ENCODE assay signal across 8 mouse cellular contexts in the genomic region with DNA sequence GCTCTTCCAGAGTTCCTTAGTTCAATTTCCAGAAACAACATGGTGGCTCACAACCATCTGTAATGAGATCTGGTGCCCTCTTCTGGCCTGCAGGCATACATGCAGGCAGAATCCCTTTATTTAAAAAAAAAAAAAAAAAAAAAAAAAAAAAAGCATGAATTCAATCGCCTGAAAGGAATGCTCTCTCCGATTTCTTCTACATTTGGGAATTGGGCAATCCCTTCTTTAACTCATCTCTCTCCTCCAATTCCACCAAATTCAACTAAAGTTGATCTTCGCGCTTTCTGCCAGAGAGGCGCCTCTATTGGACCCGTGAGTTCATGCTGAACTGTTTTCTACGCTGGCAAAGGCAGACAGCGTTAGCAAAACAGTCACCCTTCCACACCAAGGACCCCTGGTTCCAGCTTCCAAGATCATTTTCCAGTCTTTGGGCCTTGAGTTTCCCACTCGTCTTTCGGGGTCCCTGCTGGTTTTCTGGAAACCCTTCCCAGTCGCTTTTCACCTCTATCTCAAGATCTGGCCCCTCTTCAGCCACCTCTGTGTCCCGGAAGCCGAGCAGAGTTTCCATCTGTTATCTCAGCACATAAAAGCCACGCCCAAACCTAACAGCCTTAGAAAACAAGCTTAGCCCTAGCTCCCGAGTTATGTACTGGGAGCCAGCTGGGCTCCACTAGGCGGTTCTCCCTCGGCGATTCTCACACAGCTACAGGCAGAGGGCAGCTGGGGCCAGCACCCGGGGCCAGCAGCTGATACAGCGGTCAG. TPM values are rescaled to one million over a fixed set of nuclear protein-coding genes. Genes with fewer than 3 reads are reported as not detected.
DNase-seq lines count a peak whose midpoint lies in the region; ATAC-seq lines count a peak whose summit lies in the region.

No protein-coding gene starts in this region.

- peak overlapping the region; percentile 61 for H3K27ac ChIP-seq in stomach, embryonic 14.5 days (ENCODE audit: low read length)

- H3K4me3 ChIP-seq in erythroblast, embryonic 14.5 days (replicated peaks) = peak overlapping the region; percentile 66
- peak overlapping the region; percentile 28 for H3K4me3 ChIP-seq in stomach, embryonic 14.5 days (ENCODE audit: low read depth, low read length)

- DNase-seq in urinary bladder, postnatal 25 days (ENCODE audit: low spot score) = peak; percentile 8
- no peak for DNase-seq in urinary bladder, postnatal 4 days (ENCODE audit: low spot score in 2 of 2)
- DNase-seq in heart, postnatal 10 days = peak; percentile 72 to 73
- peak; percentile 51 to 63 for DNase-seq in kidney, postnatal 36 days
- no peak for DNase-seq in frontal cortex, postnatal 10 days (ENCODE audit: low spot score in 2 of 2)

- 13% methylated on average over 20 of the region's 20 CpGs for WGBS in stomach, embryonic 14.5 days

- peak; percentile 91 for ATAC-seq in megakaryocyte-erythroid progenitor cell, adult 5-6 weeks (replicated peaks; ENCODE audit: low FRiP score, low TSS enrichment, poor library complexity, severe bottlenecking)
- ATAC-seq in stomach, embryonic 14.5 days (ENCODE audit: insufficient number of reproducible peaks, insufficient read depth, low FRiP score, low read depth) = peak; percentile 50; the same call in 1 of the 2 replicates

- H3K4me1 ChIP-seq in erythroblast, embryonic 14.5 days (ENCODE audit: control insufficient read depth) = peaks cover 41% of the 10 kb centered on the region
- H3K4me1 ChIP-seq in stomach, embryonic 14.5 days (ENCODE audit: control insufficient read depth, insufficient read depth, low read length) = peaks cover 9% of the 10 kb centered on the region; the same call in 1 of the 2 replicates

- intact Hi-C loops in heart, postnatal 10 days (cut with DNase I) = loop anchor here (1.0 to 10.0 kb wide), 5 partner anchors 84 to 786 kb away; a partner anchor contains a TSS

- H3K27me3 ChIP-seq in erythroblast, embryonic 14.5 days (ENCODE audit: control insufficient read depth) = no peaks in the 10 kb centered on the region
- H3K27me3 ChIP-seq in stomach, embryonic 14.5 days (ENCODE audit: control insufficient read depth, insufficient read depth, low read length) = no peaks in the 10 kb centered on the region

- no peaks in the 10 kb centered on the region for H3K9me3 ChIP-seq in erythroblast, embryonic 14.5 days (ENCODE audit: control insufficient read depth, low read length)
- H3K9me3 ChIP-seq in stomach, embryonic 14.5 days (ENCODE audit: control insufficient read depth, low read depth, low read length) = no peaks in the 10 kb centered on the region

- peaks cover 10% of the 10 kb centered on the region for H3K36me3 ChIP-seq in erythroblast, embryonic 14.5 days (ENCODE audit: control insufficient read depth)
- peaks cover 7% of the 10 kb centered on the region for H3K36me3 ChIP-seq in stomach, embryonic 14.5 days (ENCODE audit: control insufficient read depth, insufficient read depth, low read length)

- 0 out of 2 replicates have a peak overlapping the region, but pooled peaks have one; percentile 10 for H3K9ac ChIP-seq in stomach, embryonic 14.5 days (replicated peaks; ENCODE audit: low read depth, low read length)

- peak overlapping the region; percentile 57 for H3K4me2 ChIP-seq in stomach, embryonic 14.5 days (replicated peaks; ENCODE audit: low read depth, low read length)

RNA-seq across cellular contexts. Expression of a gene that starts 18.2 kb away (rescaled TPM):
- 1.7 and 2.0 TPM in 2 replicates for polyA plus RNA-seq in erythroblast, embryonic 14.5 days (2012)
- 10 to 100 TPM; 66.7 to 70.3 TPM for total RNA-seq in heart, postnatal 10 days (2021)
- 102 and 150 TPM in 2 replicates for total RNA-seq in megakaryocyte-erythroid progenitor cell, adult 5-6 weeks (2014; fragmentation: Nextera tagmentation)
- 117 and 156 TPM in 2 replicates for total RNA-seq in megakaryocyte-erythroid progenitor cell, adult 5-6 weeks (2017)
- polyA plus RNA-seq in stomach, embryonic 14.5 days (2014; fragmentation: Nextera tagmentation; extraction: Ambion mirVana) = 374 and 385 TPM in 2 replicates

RNA-seq across cellular contexts. Expression of a gene that starts 39.2 kb away (rescaled TPM):
- 6.6 and 9.4 TPM in 2 replicates for polyA plus RNA-seq in erythroblast, embryonic 14.5 days (2012)
- 100 to 1,000 TPM; 513 to 544 TPM for total RNA-seq in heart, postnatal 10 days (2021)
- 2,689 and 3,227 TPM in 2 replicates for total RNA-seq in megakaryocyte-erythroid progenitor cell, adult 5-6 weeks (2014; fragmentation: Nextera tagmentation)
- total RNA-seq in megakaryocyte-erythroid progenitor cell, adult 5-6 weeks (2017) = 3,423 and 3,590 TPM in 2 replicates
- 1,021 and 1,133 TPM in 2 replicates for polyA plus RNA-seq in stomach, embryonic 14.5 days (2014; fragmentation: Nextera tagmentation; extraction: Ambion mirVana)

Comparison
In these comparisons a context has a peak if more than half of its experiments do, and no peak if none do; other contexts are left out.
1. DNase-seq: peak in urinary bladder, postnatal 25 days (single experiment), heart, postnatal 10 days (2 of 2) and kidney, postnatal 36 days (2 of 2); none in urinary bladder, postnatal 4 days (0 of 2) and frontal cortex, postnatal 10 days (0 of 2).
2. RNA of a gene that starts 39.2 kb away (total RNA-seq): 2,689 to 3,590 TPM in megakaryocyte-erythroid progenitor cell, adult 5-6 weeks; 513 to 544 TPM in heart, postnatal 10 days; every median in the first group is over 4 times any median in the second.